Mouse (Mus musculus): ENCODE results near the gene Perm1.

The Perm1 gene

GRCm38 (mm10) chr4:156236651-156237447 is 21.2 kb downstream of the Perm1 start:
- in situ Hi-C loops (cut with MboI; ENCODE audit: low sequenced_read_pairs), result no loop called here

GRCm38 (mm10) chr4:156249567-156249966 is 33.9 kb downstream of the Perm1 start:
- in situ Hi-C loops (cut with MboI; ENCODE audit: low sequenced_read_pairs), result no loop called here

GRCm38 (mm10) chr4:156251081-156251480 is 35.4 kb downstream of the Perm1 start:
- in situ Hi-C loops (cut with MboI; ENCODE audit: low sequenced_read_pairs), result no loop called here

- in situ Hi-C loops (cut with MboI; ENCODE audit: low sequenced_read_pairs), result no loop called here
Observed at GRCm38 (mm10) chr4:156252140-156252539, 36.5 kb downstream of the Perm1 start.

- in situ Hi-C loops (cut with MboI; ENCODE audit: low sequenced_read_pairs), result no loop called here
Observed at GRCm38 (mm10) chr4:156252619-156253018, 37.0 kb downstream of the Perm1 start.

- in situ Hi-C loops (cut with MboI; ENCODE audit: low sequenced_read_pairs), result no loop called here
Observed at GRCm38 (mm10) chr4:156253043-156253442, 37.4 kb downstream of the Perm1 start.

- in situ Hi-C loops (cut with MboI; ENCODE audit: low sequenced_read_pairs), result no loop called here
Observed at GRCm38 (mm10) chr4:156254361-156255077, 38.9 kb downstream of the Perm1 start.

GRCm38 (mm10) chr4:156255078-156255839 is 39.6 kb downstream of the Perm1 start, which contains the start of gene Samd11:
Gene Samd11, minus strand, starts transcription at chr4:156255657.
- in situ Hi-C loops (cut with MboI; ENCODE audit: low sequenced_read_pairs), result no loop called here

Measured in CH12F3 (cell line).